Mouse (Mus musculus) layer of hippocampus, adult 11-12 months (tissue): ENCODE measurements around the gene Macrod2.
"Not testable (repeated sequence)": the region's sequence is repeated elsewhere in the genome, so short reads cannot be mapped to it uniquely, and the experiment has no call there.

Experiments
- DNase-seq: peaks from one replicate; pipeline ENCODE4 v3.0.0; 2022; ENCODE audit warnings: low spot score

Macrod2 gene

DNA sequence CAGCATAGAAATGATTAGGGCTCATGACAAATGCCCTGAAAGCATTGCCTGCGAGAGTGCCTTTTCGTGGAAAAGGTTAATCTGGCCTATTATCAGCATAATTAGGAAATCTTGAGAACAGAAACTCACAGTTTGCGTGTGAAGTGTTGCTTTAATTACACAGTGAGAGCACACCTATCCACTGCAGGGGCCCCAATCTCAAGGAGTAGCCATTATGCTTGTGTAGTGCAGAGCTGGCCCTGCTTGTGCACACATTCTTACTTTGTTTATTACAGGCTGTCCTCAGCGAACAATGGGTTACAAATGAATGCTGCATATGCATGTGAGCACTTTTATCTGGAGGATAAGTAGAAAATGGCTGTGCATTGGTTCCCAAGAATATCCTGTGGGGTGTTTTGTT lies 308.3 kb downstream of the Macrod2 start:
- no peak for DNase-seq

DNA sequence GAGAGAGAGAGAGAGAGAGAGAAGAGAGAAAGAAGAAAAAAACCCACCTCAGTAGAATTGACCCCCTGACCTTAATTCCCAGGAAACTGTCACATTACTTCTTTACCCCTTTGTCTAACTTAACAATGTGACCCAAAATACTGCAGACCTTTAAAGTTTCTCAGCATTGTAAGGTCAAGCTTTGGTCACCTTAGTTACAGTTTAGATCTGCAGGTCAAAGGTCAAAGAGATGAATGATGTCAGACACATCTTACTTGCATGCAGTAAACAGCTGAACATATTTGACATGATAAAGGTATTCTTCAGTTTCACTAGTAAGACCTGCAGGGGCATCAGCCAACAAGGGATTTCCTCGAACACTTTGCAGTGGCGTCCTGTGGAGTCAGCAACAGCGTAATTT lies 309.0 kb downstream of the Macrod2 start:
- no peak for DNase-seq

DNA sequence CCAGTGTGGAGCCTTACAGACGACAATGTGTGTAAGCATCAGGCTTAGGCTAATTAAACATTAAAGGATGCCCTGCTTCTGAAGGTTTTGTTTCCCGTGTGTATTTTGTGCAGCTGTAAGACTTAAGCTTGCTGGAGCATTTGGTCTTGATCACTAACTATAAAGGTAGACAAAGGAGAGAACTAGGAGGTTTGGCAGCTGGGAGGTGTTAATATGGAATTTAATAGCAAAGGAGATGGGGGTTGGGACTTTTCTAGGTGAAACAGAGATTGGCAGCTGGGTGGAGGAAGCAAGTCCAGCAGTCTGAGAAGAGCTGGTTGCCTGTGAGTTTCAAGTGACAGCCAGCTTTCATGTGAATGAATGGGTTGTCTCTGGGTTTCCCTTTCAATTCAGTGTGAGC lies 310.2 kb downstream of the Macrod2 start:
- DNase-seq: no peak

DNA sequence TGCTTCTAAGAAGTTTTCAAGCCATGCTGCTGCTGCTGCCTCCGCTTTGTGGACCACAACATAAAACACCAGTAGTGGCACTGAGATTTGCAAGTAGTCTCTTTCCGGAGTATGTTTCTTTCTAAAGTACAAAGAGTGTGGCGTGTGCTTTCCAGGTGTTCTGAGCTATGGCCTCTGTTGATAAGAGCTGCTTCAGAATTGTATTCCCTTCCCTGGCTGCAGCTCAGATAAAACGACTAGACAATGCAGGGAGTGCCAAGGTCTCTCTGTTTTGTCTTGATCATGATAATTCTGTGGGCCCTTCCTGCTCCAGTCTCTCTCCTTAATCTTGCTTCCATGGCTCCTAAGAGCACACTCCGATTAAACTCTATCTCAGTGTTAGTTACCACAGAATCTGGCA lies 312.4 kb downstream of the Macrod2 start:
- no peak for DNase-seq

DNA sequence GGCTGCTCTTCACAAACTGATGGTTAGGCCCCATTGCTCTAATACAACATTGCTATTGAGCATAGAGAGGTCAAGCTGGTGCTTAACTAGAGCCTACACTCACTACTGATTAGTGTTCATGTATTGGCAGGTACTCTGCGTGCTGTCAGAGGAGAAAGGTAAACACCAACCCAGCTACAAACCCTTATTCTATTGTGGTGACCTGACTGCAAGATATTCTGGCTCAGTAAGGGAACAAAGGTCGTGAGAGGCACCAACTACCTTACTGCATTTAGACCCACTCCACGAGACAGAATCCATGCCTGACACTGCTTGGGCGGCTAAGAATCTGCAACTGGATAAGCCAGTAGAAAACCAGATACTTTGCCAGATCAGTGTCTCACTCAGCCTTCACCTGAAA lies 320.7 kb downstream of the Macrod2 start:
- no peak for DNase-seq

DNA sequence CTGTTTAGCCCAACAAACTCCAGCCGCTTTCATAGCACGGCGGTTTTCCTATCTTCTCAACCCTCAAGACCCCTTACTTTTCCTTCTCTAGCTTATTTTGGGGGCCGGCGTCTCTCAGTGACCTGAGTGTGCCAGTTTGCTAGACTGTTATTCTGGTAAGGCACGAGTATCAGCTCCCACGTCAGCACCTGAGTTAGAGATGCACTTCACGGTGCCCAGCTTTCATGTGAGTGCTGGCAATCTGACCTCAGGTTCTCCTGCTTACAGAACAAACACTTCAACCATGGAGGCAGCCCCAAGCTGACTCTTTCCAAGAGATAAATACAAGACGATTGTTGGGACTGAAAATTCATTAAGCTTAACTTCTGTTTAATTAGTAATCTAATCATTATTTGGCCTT lies 322.3 kb downstream of the Macrod2 start:
- DNase-seq: no peak

DNA sequence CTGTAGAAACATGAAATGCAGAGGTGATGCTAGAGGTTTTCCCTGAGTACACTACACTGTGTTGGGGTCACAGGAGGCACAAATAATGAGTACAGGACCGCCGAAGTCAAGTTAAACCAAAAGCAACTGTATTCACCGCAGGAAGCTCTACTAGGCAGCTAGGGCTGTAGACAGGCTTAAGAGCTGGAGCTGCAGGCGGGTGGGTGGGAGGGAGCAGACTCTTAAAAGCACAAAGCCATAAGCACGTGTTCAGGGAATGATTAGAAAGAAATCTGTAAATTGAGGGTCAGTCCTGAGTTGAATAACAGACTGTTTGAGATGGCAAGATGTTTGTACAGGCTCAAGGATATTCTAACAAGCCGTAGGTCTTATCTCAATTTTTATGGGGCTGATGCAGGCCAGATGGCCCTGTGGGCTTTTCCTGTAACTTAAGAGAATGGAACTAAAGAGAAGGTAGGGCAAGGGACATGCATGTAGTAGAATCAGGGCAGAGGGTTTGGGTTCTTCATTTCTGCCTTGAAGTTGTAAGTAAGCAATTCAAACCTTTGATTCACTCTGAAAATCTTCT lies 337.6 kb downstream of the Macrod2 start:
- DNase-seq: no peak

DNA sequence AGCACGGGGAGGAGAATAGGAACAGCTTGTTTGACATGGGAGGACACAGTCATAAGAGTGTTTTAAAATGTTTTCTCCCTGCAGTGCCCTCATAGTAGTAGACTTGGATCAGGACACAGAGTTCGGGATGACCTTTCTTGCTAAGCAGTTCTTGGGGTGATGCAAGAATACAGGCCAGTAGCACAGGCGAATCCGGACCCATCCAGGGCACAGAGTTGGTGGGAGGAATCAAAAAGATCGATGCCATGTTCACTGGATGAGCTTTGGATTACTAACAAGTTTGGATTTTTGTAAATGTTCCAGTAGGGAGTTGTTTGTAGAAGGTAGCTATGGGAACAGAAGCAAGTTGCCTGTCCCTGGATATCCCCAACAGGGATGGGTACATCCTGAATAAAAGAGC lies 345.4 kb downstream of the Macrod2 start:
- DNase-seq: no peak

DNA sequence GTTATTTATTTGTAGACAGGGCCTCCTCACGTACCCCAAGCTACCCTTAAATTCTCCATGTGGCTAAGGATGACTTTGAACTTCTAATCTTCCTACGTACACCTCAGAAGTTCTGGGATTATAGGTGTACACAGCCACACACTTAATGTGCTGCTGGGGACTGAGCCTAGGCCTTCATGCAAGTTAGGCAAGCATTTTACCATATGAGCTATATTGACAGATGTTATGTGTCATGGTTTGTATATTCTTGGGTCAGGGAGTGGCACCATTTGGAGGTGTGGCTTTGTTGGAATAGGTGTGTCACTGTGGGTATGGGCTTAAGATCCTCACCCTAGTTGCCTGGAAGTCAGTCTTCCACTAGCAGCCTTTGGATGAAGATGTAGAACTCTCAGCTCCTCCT lies 347.8 kb downstream of the Macrod2 start:
- DNase-seq: not testable (repeated sequence)

DNA sequence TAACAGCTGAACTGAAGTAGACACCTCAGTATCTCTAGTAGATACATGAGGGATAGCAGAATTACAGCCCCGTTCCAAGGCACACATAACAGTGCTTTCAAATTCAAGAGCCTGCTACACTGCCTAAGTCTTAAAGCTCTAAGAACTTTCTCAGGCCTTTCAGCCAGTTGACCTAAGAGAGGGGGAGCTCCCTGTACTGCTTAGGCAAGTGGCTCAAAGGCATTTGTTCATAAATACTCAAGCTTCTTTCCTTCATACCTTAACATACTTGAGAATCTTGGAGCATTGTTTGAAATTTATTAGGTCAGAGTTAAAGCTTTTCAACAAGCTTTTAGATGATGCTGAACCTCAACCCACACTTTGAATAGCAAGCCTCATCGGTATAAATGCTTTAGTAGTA lies 363.8 kb downstream of the Macrod2 start:
- DNase-seq: no peak

DNA sequence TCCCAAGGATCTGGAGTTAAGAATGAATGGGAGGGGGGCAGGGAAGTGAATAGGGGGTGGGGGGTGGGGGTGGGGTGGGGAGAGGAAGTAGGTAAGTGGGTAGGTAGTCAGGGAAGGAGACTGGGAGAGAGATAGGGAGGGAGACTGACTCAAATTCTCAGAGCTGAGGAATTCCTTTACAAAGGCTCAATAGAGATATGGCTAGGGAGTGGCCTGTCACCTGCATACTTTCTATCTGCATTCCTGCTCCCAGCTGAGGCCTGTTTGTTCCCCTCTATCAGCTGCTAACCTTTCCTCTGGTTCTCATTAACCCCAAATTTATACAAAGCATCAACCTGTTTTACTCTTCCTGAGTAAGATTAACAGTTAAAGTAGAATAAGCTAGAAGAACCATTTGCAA lies 364.6 kb downstream of the Macrod2 start:
- no peak for DNase-seq

DNA sequence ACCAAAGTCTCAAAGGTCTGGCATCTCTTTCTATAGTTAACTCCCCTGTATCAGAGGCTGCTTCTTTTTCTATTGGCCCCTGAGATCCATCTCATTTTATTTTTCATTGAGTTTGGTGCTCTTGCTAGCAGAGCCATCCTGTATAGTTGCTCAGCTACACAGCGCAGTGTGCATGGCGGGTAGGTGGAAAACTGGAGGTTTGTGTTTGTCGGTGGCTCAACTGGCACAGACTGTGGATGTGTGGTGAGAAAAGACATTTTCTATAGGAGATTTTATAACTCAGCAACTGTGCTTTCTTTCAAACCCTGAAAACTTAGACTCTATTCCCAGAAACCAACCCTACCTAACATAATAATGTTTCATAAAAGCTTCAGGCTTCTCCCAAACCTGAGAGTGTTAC lies 365.0 kb downstream of the Macrod2 start:
- DNase-seq: no peak

DNA sequence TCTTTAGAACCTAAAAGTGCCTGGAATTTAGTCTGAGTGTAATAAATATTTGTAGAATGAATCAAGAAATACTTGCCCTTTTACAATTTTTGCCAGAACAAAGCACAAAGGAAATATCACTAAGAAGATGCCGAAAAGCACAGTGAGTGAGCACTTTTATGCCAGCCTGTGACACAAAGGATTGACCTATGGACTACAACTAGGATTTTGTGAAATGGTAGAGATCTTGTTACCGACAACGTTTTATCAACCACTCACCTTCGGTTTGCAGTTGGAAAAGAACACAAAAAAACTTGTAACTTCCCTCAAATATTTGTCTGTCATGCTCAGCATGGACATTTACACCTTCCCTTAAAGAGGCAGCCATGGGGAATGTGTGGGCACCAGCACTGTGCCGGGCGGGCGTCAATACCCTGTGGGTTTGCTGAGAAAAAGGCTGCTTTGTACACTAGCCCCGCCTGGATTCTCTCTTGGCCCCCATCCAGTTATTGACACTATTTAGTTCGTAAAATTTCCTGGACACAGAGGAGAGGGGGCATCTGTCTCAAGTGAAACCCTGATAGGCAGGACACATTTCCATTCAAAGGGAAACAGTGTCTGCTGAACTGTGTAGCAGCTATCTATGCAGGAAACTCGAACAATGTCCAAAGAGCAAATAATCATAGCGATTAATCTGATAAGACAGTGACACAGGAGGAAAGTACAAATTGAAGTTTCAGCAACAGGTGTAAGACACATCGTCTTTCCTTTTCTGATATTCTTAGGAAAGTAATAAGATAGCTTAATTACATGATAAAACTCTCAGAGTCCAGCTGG lies 368.2 kb downstream of the Macrod2 start:
- no peak for DNase-seq

DNA sequence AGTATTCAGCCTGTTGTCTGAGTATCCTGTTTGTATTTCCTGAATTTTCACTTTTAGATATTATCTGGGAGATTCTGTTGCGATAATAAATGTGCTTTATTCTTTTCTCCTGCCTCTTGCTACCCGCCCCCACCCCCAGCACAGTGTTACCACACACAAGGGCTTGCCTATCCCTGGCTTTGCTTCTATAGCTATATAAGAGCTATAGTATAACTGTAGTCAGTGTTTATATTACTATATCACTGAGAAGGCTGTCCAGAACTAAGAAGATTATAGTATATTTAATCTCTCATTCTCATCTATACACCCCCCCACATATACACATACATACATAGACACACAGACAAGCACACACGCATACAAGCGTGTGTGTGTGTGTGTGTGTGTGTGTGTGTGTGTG lies 374.4 kb downstream of the Macrod2 start:
- DNase-seq: no peak

DNA sequence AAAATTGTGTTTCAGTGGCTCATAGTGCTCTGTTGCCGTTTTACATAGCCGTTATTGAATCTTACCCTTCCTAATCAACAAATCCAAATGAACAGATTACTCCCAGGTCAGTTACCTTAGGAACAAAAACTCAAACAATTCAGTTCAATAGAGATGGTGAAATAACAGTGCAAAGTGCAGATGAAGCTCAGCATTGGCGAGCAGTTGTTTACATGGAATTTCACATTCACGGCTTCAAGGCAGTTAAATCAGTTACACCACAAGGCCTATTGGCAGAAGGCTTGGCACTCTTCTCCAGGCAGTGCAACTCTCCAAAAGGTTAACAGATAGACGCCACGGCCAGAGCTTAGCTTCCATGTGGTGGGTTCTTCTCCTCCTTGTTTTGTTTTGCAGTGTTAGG lies 377.7 kb downstream of the Macrod2 start:
- DNase-seq: no peak

DNA sequence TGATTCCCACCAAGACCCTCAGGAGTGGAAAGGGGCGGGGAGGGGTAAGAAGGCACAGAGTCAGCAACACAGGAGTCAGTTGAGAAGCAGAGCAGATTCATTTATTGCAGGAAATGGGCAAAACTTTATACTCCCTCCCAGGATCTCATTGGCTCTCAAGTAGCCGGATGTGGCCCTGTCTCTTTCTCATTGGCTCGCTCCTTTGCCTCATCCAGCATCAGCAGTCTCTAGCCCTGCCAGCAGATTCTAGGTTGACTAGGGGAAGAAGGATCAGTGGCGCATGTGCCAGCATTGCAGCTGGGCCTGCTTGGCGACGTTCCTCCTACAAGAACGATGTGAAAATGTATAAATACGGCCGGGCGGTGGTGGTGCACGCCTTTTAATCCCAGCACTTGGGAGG lies 378.3 kb downstream of the Macrod2 start:
- DNase-seq: no peak

DNA sequence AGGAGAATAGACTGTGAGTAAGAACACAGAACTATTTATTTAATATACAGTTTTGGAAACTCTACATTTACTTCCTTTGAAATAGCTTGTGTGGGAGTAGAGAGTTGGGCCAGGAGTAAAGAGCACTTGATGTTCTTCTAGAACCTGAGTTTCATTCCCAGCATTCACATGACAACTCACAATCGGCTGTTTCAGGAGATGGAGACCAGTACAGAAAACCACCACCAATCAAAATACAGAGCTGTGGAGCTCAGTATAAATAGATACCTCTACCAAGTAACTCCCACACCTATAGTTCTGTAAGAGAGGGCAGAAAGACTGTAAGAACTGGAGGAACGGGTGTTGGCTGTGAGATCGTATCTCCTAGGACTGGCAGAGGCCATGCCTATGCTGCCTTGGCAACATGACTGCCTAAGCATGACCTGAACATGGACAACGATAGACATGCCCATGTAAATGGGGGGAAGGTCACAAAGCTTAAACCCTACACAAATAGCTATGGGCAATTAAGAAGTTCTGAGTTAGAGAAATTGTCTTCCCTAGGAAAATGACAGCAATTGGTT lies 379.8 kb downstream of the Macrod2 start:
- no peak for DNase-seq

DNA sequence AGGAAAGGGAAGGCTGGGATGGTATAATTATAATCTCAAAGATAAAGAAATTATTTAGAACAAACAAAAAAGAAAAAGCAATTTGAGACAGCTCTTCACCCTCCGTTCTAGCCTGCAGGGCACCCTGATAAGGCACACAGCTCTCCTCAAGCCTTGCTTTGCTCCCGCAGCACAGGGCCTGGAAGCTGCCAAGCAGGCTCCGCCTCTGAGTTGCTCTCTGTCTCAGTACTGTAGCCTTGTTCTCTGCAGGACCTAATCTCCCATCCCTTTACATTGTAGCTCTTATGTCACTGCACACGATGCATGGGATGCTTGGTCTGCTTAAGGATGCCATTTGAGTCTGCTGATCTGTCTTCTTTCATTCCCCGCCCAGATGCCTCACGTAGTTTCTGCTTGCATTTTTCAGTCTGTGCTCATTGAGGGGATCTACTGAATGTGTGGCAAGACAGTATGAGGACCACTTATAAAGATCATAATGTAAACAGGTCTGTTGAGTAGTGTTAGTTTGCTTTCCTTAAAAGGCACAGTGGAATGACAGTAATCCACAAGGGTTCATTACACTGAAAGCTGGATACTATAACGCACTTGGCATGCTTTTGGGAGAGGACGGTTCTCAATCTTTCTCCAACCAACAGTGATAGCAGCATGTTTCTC lies 380.5 kb downstream of the Macrod2 start:
- DNase-seq: no peak

DNA sequence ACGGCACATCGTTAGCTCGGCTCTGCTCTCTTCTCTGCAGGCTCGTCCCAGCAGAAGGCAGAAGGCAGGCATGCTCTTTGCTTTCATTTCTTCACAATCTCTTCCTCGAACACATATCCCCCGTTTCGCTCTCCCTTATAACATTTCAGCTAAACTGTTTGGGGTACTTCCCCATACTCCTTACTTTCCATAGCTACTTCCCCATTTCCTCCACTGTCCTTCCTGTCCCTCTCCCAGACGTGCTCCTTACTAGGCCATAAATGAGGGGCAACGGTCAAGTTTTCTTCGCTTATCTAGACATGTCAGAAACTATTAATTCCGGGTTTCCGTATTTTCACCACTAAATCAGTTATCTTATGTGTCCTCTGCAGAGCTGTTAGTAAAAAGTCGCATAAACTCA lies 383.1 kb downstream of the Macrod2 start:
- no peak for DNase-seq

DNA sequence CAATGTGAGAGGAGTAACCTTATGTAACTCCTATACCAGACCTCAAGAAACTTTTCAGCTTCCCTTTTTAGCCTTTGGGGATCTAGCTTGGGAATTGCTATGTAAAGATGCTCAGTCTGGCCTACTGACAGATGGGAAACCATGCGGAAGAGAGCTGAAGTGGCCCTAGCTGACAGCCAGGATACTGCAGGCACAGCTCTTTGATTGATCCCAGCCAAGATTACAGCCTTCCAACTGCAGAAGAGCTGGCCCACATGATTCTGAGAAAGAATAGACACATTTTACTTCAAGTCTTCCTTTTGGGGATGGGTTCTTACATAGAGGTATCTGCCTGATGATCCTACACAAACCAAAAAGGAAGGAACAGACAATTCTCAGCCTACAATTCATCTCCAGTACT lies 387.9 kb downstream of the Macrod2 start:
- DNase-seq: peak; percentile 19

DNA sequence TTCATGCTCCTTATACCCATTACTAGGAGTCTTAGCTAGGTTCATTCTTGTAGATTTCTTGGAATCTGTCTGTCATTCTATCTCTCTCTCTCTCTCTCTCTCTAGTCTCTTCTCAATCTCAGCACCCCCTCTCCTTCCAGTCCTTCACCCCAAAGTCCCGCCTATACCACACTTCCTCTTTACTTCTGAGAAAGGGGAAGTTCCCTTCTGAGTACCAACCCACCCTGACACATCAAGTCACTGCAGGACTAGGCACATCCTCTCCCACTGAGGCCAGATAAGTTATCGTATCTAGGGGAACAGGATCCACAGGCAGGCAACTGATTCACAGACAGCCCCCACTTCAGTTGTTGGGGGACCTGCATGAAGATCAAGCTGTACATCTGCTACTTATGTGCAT lies 389.5 kb downstream of the Macrod2 start:
- DNase-seq: no peak

DNA sequence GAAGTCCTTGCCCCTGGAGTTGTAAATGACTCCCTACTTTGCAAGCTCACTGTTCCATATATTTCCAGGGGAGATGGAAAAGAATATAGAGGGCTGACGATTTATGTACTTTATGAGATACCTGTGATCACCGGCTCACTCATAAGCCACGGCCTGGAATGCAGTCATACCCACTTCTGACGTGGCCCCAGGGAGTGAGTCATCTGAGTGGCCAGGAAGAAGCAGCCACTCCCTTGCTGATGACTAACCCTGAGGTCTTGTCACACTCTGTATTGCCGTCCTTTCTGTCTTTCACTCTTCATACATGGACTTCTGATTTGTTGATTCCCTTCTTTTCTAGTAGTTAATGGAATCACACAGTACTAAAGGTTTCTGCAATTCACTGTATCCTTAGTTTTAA lies 395.3 kb downstream of the Macrod2 start:
- DNase-seq: no peak

DNA sequence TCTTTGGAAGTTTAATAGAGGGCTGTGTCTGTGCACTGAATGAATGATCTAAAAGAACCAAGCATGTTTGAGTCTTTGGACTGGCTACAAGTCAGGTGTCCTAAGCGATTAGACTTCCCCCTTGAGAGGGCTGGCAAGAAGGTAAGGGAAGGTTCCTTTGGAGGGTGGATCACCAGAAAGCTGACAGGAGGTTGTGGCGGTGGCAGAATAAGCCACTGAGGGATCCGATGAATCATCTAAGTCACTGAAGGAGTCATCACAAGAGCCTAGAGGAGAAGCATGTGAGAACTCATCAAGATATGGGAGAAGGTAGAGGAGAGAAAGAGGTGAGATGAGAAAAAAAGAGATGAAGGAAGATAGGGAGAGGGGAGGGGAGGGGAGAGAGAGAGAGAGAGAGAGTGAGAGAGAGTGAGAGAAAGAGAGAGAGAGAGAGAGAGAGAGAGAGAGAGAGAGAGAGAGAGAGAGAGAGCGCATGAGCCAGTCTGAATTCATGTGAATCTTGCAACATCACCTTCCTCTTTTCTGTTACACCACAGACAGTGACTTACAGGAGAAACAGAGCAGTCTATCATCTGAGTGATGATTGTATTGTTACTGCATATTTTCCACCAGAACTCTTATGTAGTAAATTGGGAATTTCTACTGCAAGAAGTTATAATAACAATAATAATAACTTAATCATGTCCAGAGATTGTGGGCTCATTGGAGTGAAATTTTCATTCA lies 398.9 kb downstream of the Macrod2 start:
- no peak for DNase-seq
